Mouse (Mus musculus): ENCODE results near the gene Zc3h13.

The Zc3h13 gene

DNA sequence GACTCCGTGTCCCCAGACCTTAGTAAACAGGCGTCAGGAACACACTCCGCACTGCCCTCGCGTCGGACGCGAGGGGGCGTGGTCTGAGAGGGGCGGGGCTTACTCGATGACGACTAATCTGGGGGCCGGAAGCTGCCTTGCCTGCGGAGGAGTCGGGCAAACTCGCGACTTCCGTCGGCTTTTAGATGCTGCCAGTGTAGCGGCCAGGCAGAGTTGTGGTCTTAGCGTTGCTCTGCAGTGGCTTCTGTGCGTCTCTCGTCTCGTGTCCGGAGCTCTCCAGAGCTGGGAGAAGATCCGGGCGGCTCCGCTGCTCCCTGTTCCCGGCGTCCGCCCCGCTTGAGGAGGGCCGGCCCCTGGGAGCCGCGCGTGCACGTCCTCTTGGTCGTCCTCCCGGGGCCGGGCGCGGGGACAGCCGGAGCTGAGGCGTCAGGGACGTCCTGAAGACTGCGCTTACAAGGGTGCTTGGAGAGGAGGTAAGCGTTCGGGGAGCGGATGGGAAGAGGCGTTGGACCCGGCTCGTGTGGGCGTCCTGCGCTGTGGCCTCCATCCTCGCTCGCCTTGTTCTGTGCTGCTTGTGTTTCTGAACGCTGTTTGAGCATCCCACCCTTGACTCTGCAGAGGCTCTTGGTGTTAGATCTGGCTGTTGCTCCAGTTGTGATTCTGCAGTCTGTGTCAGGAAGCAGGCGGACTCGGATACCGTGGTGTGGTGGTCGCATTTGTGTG is at the start of gene Zc3h13:
Gene Zc3h13, plus strand, starts transcription at position 181 of the 723 bp plus-strand sequence.
- DNase-seq (ENCODE audit: extremely low read depth, insufficient read length, low spot score): peak; percentile 91

- no peak for DNase-seq (ENCODE audit: extremely low read depth, insufficient read length, low spot score)
Measured at GRCm38 (mm10) chr14:75235552-75235951, 48.6 kb upstream of the Zc3h13 start.

DNA sequence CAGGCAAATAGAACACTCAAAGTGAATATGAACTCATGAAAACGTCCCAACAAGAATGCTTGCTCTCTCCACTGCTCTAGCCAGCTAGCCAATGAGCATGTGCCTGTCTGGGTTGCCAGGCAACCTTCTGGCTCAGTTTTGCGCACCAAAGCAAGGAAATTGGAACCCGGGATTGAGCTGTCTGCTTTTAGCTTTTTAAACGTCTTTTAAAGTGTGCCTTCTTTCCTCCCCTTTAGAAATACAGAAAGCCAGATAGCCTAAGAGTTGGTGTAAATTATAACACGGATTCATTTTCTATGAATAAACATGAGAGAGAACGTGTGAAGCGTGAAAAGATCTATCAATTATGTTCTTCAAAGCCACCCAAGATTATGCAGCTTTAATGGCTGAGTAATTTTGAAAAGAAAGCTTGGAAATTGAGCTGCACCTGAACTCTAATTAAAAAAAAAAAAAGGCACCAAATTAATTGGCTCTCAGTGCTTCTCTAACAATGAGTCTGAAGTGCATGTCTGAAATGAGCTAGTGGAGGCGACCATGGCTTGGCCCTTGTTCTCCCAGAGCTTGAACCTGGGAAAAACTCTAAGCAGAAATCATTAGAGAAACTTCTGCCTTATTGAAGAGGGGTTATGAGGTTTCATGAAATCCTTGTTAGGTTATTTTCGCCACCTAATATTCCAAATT is 48.1 kb upstream of the Zc3h13 start:
- DNase-seq (ENCODE audit: extremely low read depth, insufficient read length, low spot score): no peak

GRCm38 (mm10) chr14:75236636-75237003 is 47.6 kb upstream of the Zc3h13 start:
- DNase-seq (ENCODE audit: extremely low read depth, insufficient read length, low spot score): no peak

DNA sequence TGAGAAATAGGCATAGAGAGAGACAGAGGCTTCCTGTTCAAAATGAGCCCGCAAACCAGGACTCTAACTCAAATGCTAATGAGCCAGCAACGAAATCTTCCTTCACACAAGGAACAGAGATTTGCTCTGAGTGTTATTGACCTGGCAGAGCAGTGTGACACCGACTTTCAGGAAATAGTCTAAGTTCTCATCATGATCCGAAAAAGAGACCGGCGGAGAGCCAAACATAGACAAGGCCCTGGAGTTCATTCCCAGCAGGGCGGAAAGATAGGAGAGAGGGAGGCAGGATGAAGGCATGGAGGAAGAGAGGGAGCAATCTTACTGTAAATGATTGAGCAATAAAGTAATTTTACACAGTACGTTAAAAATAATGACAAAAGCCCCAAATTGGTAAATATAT is 47.1 kb upstream of the Zc3h13 start:
- no peak for DNase-seq (ENCODE audit: extremely low read depth, insufficient read length, low spot score)

- no peak for DNase-seq (ENCODE audit: extremely low read depth, insufficient read length, low spot score)
Measured at GRCm38 (mm10) chr14:75238054-75238692, 46.0 kb upstream of the Zc3h13 start.

- DNase-seq (ENCODE audit: extremely low read depth, insufficient read length, low spot score): no peak
Measured at GRCm38 (mm10) chr14:75242087-75242486, 42.1 kb upstream of the Zc3h13 start, which contains the start of gene Cpb2. Gene Cpb2, plus strand, starts transcription at chr14:75242287.

- no peak for DNase-seq (ENCODE audit: extremely low read depth, insufficient read length, low spot score)
Measured at GRCm38 (mm10) chr14:75246024-75247000, 37.9 kb upstream of the Zc3h13 start.

DNA sequence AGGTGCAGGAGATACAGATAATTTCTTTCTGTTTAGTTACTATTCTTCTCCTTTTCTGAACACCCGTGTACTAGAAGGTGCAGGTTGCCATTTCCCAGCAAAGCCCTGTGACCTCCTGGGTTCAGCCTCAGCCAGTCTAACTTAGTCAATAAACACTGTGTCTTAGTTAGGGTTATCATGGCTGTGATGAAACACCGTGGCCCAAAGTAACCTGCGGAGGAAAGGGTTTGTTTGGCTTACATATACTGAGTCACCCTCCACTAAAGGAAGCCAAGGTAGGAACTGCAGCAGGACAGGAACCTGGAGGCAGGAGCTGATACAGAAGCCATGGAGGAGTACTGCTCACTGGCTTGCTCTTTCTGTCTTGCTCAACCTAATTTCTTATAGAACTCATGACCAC is 33.7 kb upstream of the Zc3h13 start:
- DNase-seq (ENCODE audit: extremely low read depth, insufficient read length, low spot score): no peak

GRCm38 (mm10) chr14:75256521-75256920 is 27.7 kb upstream of the Zc3h13 start:
- DNase-seq (ENCODE audit: extremely low read depth, insufficient read length, low spot score): no peak

- no peak for DNase-seq (ENCODE audit: extremely low read depth, insufficient read length, low spot score)
Measured at GRCm38 (mm10) chr14:75269531-75269930, 14.6 kb upstream of the Zc3h13 start.

DNA sequence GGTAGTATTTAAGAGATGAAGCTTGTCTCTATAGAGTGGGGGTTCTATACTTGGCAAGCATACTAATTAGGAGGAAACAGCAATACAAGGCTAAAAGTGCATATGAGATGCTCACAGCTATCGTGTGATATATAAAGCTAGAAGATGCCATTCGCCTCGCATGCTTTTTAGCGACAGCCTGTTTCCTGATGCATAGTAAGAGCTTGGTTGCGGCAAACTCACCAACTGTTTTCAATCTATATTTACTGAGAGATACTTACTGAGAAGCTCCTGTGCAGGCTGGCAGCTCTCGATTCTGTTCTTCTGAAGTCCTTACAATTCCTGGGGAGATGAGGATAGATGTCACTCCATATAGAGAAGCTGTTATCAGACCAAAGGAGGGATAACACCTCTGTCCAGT is 4.5 kb upstream of the Zc3h13 start:
- DNase-seq (ENCODE audit: extremely low read depth, insufficient read length, low spot score): no peak

DNA sequence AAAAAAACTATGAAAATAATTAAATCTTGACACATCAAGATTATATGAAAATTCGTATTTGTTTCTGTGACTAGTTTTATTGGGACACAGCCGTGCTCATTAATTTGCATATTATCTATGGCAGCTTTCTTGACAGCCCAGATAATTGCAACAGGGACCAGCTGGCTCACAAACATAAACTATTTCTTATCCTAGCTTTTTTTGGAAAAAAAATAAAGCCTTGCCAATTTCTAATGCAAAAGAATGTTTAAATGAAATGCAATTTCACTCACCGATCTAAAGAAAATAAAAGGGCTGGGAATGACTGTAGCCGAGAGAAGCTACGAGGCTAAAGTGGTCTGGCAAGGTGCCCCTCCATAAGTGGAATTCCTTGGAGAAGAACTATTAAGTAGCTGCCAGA is 3.8 kb upstream of the Zc3h13 start:
- DNase-seq (ENCODE audit: extremely low read depth, insufficient read length, low spot score): no peak

DNA sequence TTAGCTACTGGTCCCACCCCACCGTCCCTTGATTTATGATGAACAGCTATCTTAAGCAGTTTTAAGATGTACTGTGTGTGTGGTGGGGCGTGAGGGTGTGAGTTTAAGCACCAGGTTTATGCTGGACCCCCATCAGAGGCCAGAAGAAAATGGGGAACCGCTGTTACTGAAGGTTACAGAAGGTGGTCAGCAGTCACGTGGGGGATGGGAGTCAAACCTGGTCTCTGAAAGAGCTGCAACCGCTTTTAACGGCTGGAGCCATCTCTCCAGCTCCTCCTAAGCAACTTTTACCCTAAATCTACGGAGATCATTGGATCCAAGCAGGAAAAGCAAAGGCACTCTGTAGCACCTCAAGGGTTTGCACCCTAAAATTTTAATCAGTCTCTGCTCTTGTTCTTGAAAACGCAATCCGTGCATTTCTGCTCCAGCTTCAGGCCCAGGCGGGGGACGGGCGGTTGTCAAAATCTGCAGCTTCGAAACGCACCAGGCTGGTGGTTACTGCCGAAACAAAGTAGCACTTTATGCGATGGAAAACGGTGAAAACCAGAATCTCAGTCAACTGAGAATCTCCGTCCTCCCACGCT is 472 bp upstream of the Zc3h13 start:
- DNase-seq (ENCODE audit: extremely low read depth, insufficient read length, low spot score): no peak

GRCm38 (mm10) chr14:75301081-75301480 is 16.9 kb downstream of the Zc3h13 start:
- DNase-seq (ENCODE audit: extremely low read depth, insufficient read length, low spot score): no peak

DNA sequence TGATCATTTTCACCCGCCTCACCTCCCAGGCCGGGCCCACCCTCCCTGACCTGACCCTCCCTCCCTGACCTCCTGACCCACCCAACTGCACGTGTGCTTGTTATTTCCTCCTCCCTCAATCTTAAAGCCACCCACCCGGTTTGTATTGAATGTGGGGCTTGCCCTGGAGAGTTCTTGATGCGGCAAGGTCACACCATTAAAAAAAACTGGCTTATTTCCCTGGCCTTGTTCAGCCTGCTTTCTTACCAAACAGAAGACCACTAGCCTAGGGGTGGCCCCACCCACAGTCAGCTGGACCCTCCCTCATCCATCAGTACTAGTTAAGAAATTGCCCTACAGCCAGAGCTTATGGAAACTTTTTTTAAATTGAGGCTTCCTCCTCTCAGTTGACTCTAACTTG is 19.6 kb downstream of the Zc3h13 start:
- no peak for DNase-seq (ENCODE audit: extremely low read depth, insufficient read length, low spot score)

GRCm38 (mm10) chr14:75307855-75308254 is 23.7 kb downstream of the Zc3h13 start:
- DNase-seq (ENCODE audit: extremely low read depth, insufficient read length, low spot score): no peak

DNA sequence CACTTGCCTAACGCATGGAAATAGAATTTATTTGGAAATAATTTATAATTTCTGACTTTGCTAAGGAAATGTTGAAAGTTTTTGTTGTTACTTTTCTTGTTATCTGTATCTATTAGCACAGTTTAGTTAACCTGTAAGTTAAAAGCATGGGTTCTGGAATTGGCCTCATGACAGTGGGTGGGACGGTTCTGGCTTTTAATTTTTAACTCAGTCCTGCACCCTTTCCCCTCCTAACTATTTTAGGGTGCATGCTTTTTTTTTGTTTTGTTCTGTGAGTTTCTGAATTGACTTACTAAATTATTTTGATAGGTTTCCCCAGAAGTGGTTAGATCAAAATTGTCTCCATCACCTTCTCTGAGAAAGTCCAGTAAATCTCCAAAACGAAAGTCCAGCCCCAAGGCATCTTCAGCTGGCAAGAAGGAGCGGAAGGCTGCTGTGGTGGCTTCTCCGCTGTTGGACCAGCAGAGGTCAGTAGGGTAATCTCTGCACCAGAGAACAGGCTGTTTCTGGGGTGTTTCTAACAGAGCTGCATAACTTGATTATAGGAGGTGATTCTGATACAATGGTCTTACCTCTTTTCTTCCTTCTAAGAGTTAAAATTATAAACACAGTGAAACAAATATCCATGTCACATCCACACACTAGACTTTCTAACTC is 25.3 kb downstream of the Zc3h13 start:
- DNase-seq (ENCODE audit: extremely low read depth, insufficient read length, low spot score): no peak

- no peak for DNase-seq (ENCODE audit: extremely low read depth, insufficient read length, low spot score)
Measured at GRCm38 (mm10) chr14:75314484-75314883, 30.3 kb downstream of the Zc3h13 start.

DNA sequence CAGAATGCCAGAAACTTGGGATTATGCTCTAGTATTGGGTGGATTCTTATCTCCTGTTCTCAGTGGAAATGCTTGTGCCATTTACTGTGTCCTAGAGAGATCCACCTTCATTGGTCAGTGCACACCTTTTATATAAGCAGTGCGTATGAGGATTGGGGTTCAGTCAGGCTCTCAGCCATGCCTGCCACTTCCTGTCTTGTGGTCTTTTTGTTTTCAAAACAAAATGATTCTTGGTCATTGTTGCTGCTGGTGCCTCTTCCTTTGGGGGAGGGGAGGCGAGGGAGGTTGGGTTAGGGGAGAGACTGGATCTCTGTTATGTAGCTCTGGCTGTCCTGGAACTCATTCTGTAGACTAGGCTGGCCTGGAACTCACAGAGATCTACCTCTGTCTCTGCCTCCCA is 34.6 kb downstream of the Zc3h13 start:
- DNase-seq (ENCODE audit: extremely low read depth, insufficient read length, low spot score): no peak
